Mouse (Mus musculus): ENCODE measurements around the gene Tbc1d17. TPM values are rescaled to one million over a fixed set of nuclear protein-coding genes. Genes with fewer than 3 reads are reported as not detected.
A peak's percentile ranks its signal among the peaks of the same experiment; 100 is the strongest.

The Tbc1d17 gene
- polyA plus RNA-seq, 1 experiment from 2014 or later = 122 TPM

GRCm38 (mm10) chr7:44828706-44829105, 20.2 kb downstream of the Tbc1d17 start:
- no peaks in the 10 kb centered on the region for H3K9me3 ChIP-seq
- ATAC-seq (replicated peaks) = no peak

DNA sequence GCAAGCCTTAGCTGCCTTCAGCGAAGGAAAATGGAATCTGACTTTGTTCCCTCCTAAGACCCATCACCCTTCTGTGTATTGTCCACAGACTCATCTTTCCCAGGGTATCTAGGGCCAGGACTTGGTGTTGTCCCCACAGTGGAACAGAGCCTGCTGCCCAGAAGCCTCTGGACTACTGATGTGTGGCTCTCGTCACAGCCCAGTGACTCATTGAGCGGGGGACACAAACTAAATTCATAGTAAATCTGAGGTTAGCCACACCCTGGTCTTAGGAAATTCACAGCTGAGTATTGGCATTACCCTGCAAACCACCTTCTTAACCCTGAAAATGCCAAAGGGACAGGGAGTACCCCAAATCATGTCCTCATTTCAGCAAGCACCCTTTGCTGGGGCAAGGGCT, 22.1 kb downstream of the Tbc1d17 start:
- Histone ChIP-seq H3K9ac (no peak overlapping the region), H3K4me3 (no peak overlapping the region), H3K4me2 (no peak overlapping the region), H3K9me3 (no peaks in the 10 kb centered on the region), H3K27ac (no peak overlapping the region), H3K27me3 (replicated peaks) (no peaks in the 10 kb centered on the region), H3K4me1 (peaks cover 9% of the 10 kb centered on the region; the same call in 1 of the 2 replicates), H3K36me3 (replicated peaks) (peaks cover 28% of the 10 kb centered on the region)
- WGBS = 88% methylated on average over 3 of the region's 3 CpGs
- no peak for ATAC-seq (replicated peaks)

More at GRCm38 (mm10) chr7:44828706-44829105, 20.2 kb downstream of the Tbc1d17 start:
- no peak overlapping the region for H3K4me3 ChIP-seq
- H3K9ac ChIP-seq = no peak overlapping the region
- no peak overlapping the region for H3K27ac ChIP-seq
- no peak overlapping the region for H3K4me2 ChIP-seq
- no peaks in the 10 kb centered on the region for H3K27me3 ChIP-seq (replicated peaks)
- WGBS = 86% methylated on average over 5 of the region's 5 CpGs
- peaks cover 32% of the 10 kb centered on the region for H3K36me3 ChIP-seq (replicated peaks)
- H3K4me1 ChIP-seq = no peaks in the 10 kb centered on the region

DNA sequence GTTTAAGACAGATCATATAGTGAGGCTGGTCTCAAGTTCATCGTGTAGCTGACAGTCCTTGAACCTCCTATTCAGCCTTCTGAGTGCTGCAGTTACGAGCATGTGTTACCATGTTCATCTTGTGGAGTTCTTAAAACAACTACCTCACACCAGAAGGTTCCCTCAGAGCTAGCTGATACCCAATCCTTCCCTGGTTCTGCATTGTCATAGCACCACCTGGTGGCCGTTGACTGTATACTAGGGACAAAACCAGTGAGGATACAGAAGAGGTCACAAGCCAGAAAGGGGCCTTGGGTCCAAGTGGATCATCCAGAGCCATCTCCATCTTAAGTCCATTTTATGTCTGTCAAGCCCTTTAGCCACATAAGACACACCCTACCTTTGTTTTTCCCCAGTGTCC, 24.0 kb downstream of the Tbc1d17 start:
- Histone ChIP-seq H3K27ac (no peak overlapping the region), H3K27me3 (replicated peaks) (no peaks in the 10 kb centered on the region), H3K9ac (no peak overlapping the region), H3K4me2 (no peak overlapping the region), H3K4me1 (peaks cover 13% of the 10 kb centered on the region), H3K36me3 (replicated peaks) (peaks cover 10% of the 10 kb centered on the region; the same call in 1 of the 2 replicates), H3K9me3 (no peaks in the 10 kb centered on the region), H3K4me3 (no peak overlapping the region)
- WGBS = 18% methylated on average over 3 of the region's 3 CpGs
- ATAC-seq (replicated peaks) = peak; percentile 68

GRCm38 (mm10) chr7:44823409-44823808, 25.5 kb downstream of the Tbc1d17 start:
- no peaks in the 10 kb centered on the region for H3K9me3 ChIP-seq
- H3K4me1 ChIP-seq = peaks cover 28% of the 10 kb centered on the region
- no peaks in the 10 kb centered on the region for H3K36me3 ChIP-seq (replicated peaks)
- H3K9ac ChIP-seq = no peak overlapping the region
- ATAC-seq (replicated peaks) = no peak
- no peaks in the 10 kb centered on the region for H3K27me3 ChIP-seq (replicated peaks)
- no peak overlapping the region for H3K4me3 ChIP-seq
- WGBS = 38% methylated on average over 7 of the region's 7 CpGs
- H3K27ac ChIP-seq = no peak overlapping the region
- no peak overlapping the region for H3K4me2 ChIP-seq

GRCm38 (mm10) chr7:44821666-44822448, 27.0 kb downstream of the Tbc1d17 start:
- ATAC-seq (replicated peaks) = no peak
- H3K4me2 ChIP-seq = no peak overlapping the region
- H3K9me3 ChIP-seq = no peaks in the 10 kb centered on the region
- no peak overlapping the region for H3K9ac ChIP-seq
- H3K27me3 ChIP-seq (replicated peaks) = no peaks in the 10 kb centered on the region
- no peak overlapping the region for H3K27ac ChIP-seq
- 87% methylated on average over 7 of the region's 7 CpGs for WGBS
- H3K4me1 ChIP-seq = peaks cover 44% of the 10 kb centered on the region
- H3K4me3 ChIP-seq = no peak overlapping the region
- H3K36me3 ChIP-seq (replicated peaks) = no peaks in the 10 kb centered on the region

DNA sequence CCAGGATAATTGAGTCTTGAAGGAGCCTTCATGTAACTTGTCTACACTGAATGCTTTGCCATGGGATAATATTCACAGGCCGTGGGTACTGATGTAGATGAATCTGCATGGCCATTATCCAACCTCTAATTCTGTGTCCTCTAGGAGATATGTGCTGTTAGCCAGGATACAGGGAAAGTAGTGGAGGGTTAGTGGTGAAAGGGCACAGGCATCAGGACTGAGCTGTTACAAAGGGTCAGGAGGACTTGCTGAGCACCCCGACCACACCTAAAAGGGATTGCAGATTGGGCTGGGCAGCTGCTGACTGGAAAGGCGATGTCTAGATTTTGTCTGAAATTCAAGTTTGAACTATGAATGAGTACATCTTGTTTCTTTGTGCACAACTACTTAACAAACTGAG, 28.4 kb downstream of the Tbc1d17 start:
- no peak for ATAC-seq (replicated peaks)
- Histone ChIP-seq H3K27ac (no peak overlapping the region), H3K36me3 (replicated peaks) (no peaks in the 10 kb centered on the region), H3K9me3 (no peaks in the 10 kb centered on the region), H3K4me3 (no peak overlapping the region), H3K4me1 (peaks cover 45% of the 10 kb centered on the region), H3K4me2 (no peak overlapping the region), H3K27me3 (replicated peaks) (no peaks in the 10 kb centered on the region), H3K9ac (no peak overlapping the region)
- 88% methylated on average over 3 of the region's 3 CpGs for WGBS

DNA sequence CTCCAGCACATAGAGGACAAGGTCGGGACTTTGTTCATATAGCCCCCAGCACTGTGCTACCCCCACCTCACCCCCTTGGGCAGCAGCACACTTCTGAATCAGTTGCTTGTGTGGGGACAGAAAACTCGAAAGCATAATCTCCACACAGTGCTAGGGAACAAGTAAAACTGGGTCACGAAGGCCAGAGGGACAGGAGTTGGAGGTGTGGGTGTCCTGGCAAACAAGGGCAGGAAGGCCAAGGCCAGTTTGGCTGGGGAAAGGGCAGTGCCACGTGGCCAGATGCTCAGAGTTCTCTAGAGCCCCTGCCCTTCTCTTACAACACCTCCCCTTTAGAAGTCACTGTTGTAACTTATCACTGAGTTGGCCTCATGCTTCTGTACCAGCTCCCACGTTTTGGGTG, 29.0 kb downstream of the Tbc1d17 start:
- WGBS = 74% methylated on average over 5 of the region's 5 CpGs
- no peak for ATAC-seq (replicated peaks)
- no peak overlapping the region for H3K9ac ChIP-seq
- no peak overlapping the region for H3K27ac ChIP-seq
- peaks cover 52% of the 10 kb centered on the region for H3K4me1 ChIP-seq
- H3K9me3 ChIP-seq = no peaks in the 10 kb centered on the region
- no peak overlapping the region; the same call in 1 of the 2 replicates for H3K4me2 ChIP-seq
- no peaks in the 10 kb centered on the region for H3K27me3 ChIP-seq (replicated peaks)
- no peak overlapping the region for H3K4me3 ChIP-seq
- H3K36me3 ChIP-seq (replicated peaks) = no peaks in the 10 kb centered on the region

GRCm38 (mm10) chr7:44819391-44819790, 29.5 kb downstream of the Tbc1d17 start:
- no peaks in the 10 kb centered on the region for H3K36me3 ChIP-seq (replicated peaks)
- ATAC-seq (replicated peaks) = no peak
- no peak overlapping the region for H3K4me3 ChIP-seq
- peak overlapping the region; percentile 63 for H3K4me2 ChIP-seq
- H3K9me3 ChIP-seq = no peaks in the 10 kb centered on the region
- H3K4me1 ChIP-seq = peaks cover 55% of the 10 kb centered on the region
- WGBS = 95% methylated on average over 2 of the region's 2 CpGs
- no peaks in the 10 kb centered on the region for H3K27me3 ChIP-seq (replicated peaks)
- H3K27ac ChIP-seq = peak overlapping the region; percentile 24; the same call in 1 of the 2 replicates
- H3K9ac ChIP-seq = no peak overlapping the region

DNA sequence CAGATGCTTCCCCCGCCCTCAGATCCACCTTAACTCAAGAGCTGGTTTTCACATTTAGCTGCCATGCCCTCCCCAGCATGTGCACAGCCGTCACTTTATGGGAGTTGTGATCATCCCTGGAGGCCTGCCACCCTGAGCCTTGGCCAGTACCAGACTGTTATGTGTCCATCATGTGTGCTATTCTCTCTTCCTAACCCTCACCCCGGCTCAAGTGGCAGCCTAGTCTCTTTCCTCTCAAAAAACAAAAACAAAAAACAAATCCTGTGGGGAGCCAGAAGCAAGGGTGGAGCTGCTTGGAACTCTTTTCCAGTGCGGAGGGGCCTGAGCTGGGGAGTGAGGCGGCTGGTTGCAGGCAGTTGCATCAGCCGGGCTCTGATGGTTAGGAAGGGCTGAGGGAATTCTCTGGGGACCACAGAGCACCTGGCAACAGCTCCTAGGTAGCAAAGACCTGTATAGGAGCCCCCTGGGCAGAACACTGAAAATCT, 30.1 kb downstream of the Tbc1d17 start:
- 30% methylated on average over 6 of the region's 6 CpGs for WGBS
- H3K27ac ChIP-seq = peak overlapping the region; percentile 24; the same call in 1 of the 2 replicates
- H3K9me3 ChIP-seq = no peaks in the 10 kb centered on the region
- H3K4me1 ChIP-seq = peaks cover 55% of the 10 kb centered on the region
- ATAC-seq (replicated peaks) = no peak
- H3K36me3 ChIP-seq (replicated peaks) = no peaks in the 10 kb centered on the region
- H3K27me3 ChIP-seq (replicated peaks) = no peaks in the 10 kb centered on the region
- peak overlapping the region; percentile 63 for H3K4me2 ChIP-seq
- H3K9ac ChIP-seq = peak overlapping the region; percentile 19; the same call in 1 of the 2 replicates
- peak overlapping the region; percentile 68; the same call in 1 of the 2 replicates for H3K4me3 ChIP-seq

- Histone ChIP-seq H3K4me3 (peak overlapping the region; percentile 68; the same call in 1 of the 2 replicates), H3K36me3 (replicated peaks) (no peaks in the 10 kb centered on the region), H3K27me3 (replicated peaks) (no peaks in the 10 kb centered on the region), H3K9ac (peak overlapping the region; percentile 19; the same call in 1 of the 2 replicates), H3K27ac (no peak overlapping the region), H3K9me3 (no peaks in the 10 kb centered on the region), H3K4me2 (peak overlapping the region; percentile 63), H3K4me1 (peaks cover 51% of the 10 kb centered on the region)
- no peak for ATAC-seq (replicated peaks)
- WGBS = 24% methylated on average over 2 of the region's 2 CpGs
Measured at GRCm38 (mm10) chr7:44818164-44818563, 30.7 kb downstream of the Tbc1d17 start.

- peak overlapping the region; percentile 68 for H3K4me3 ChIP-seq
- H3K27me3 ChIP-seq (replicated peaks) = no peaks in the 10 kb centered on the region
- ATAC-seq (replicated peaks) = no peak
- H3K36me3 ChIP-seq (replicated peaks) = no peaks in the 10 kb centered on the region
- peaks cover 46% of the 10 kb centered on the region for H3K4me1 ChIP-seq
- 30% methylated on average over 3 of the region's 3 CpGs for WGBS
- H3K9me3 ChIP-seq = no peaks in the 10 kb centered on the region
- H3K9ac ChIP-seq = peak overlapping the region; percentile 71; the same call in 1 of the 2 replicates
- no peak overlapping the region for H3K27ac ChIP-seq
- peak overlapping the region; percentile 63 for H3K4me2 ChIP-seq
Measured at GRCm38 (mm10) chr7:44817441-44817840, 31.4 kb downstream of the Tbc1d17 start.

- WGBS = under 1% methylated on average over 55 of the region's 57 CpGs
Measured at GRCm38 (mm10) chr7:44816470-44817021, 32.3 kb downstream of the Tbc1d17 start, which contains the start of gene Atf5. Gene Atf5 (minus strand): TSS chr7:44816658.

More at GRCm38 (mm10) chr7:44816470-44817021, 32.3 kb downstream of the Tbc1d17 start, which contains the start of gene Atf5:
- Histone ChIP-seq H3K27ac (peak within 1 kb of the TSS; percentile 90), H3K27me3 (replicated peaks) (no peaks in the 10 kb centered on the region), H3K4me1 (peaks cover 46% of the 10 kb centered on the region), H3K4me3 (peak within 1 kb of the TSS; percentile 68), H3K4me2 (peak within 1 kb of the TSS; percentile 63), H3K9me3 (no peaks in the 10 kb centered on the region), H3K9ac (peak within 1 kb of the TSS; percentile 71), H3K36me3 (replicated peaks) (no peaks in the 10 kb centered on the region)
- no peak; the same call in 1 of the 2 replicates for ATAC-seq (replicated peaks)
